Mouse (Mus musculus) C2C12 (cell line): ENCODE data around the gene Ttll1.

Source experiments
- CEBPB ChIP-seq: IDR thresholded peaks from one replicate; pipeline ENCODE4 v1.6.1; 2011; ENCODE audit warnings: low read depth, mild to moderate bottlenecking, control low read depth, moderate library complexity
- CTCF ChIP-seq: IDR thresholded peaks from one replicate; pipeline ENCODE4 v1.5.1; 2011; ENCODE audit not compliant: control insufficient read depth, insufficient read depth, insufficient read length
- FOSL1 ChIP-seq: IDR thresholded peaks from one replicate; pipeline ENCODE4 v1.8.0; 2011; ENCODE audit warnings: mild to moderate bottlenecking, low read length; ENCODE audit not compliant: poor library complexity, insufficient read depth, severe bottlenecking
- MAX ChIP-seq: IDR thresholded peaks from one replicate; pipeline ENCODE4 v1.6.1; 2011; ENCODE audit warnings: mild to moderate bottlenecking, control low read depth
- MYOD1 ChIP-seq: IDR thresholded peaks from one replicate; pipeline ENCODE4 v1.6.1; 2011; ENCODE audit warnings: low read depth; ENCODE audit not compliant: control insufficient read depth, insufficient read length
- MYOG ChIP-seq: IDR thresholded peaks from one replicate; pipeline ENCODE4 v1.6.1; 2011; ENCODE audit not compliant: control insufficient read depth, insufficient read length; ENCODE audit errors: extremely low read depth
- USF1 ChIP-seq: IDR thresholded peaks from one replicate; pipeline ENCODE4 v1.6.1; 2011; ENCODE audit warnings: low read depth, mild to moderate bottlenecking, control low read depth, moderate library complexity

DNA sequence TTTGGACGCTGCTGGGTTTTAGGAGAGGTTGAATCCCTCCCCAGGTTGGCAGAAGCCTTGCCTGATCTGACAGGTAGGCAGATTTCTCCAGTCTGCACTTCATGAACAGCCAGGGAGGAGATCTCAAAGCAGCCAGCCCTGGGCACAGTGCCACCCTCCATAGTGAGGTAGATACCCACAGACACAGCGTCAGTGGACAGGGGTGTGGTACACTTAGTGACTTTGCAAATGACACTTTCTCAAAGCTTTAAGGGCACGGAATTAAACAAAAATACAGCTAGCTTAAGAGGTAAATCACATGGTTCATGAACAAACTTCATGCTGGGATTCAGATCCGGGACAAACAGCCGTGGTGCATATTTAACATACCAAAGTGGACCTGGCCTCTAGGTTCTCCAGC lies 62.0 kb downstream of the Ttll1 start:
- no peak for TF ChIP-seq MAX
- no peak for TF ChIP-seq USF1
- TF ChIP-seq CTCF = no peak
- no peak for TF ChIP-seq MYOD1
- no peak for TF ChIP-seq MYOG
- no peak for TF ChIP-seq CEBPB
- no peak for TF ChIP-seq FOSL1
